Mouse (Mus musculus): Measurements from ENCODE around the gene Smug1. TPM values are rescaled to one million over a fixed set of nuclear protein-coding genes. Genes with fewer than 3 reads are reported as not detected.

Gene Smug1
- polyA plus RNA-seq, 1 experiment from 2014 or later: 68.0 TPM

- Histone ChIP-seq H3K36me3 (peaks cover 19% of the 10 kb centered on the region; the same call in 1 of the 2 replicates), H3K9ac (peak overlapping the region; percentile 45), H3K27ac (peak overlapping the region; percentile 4; the same call in 1 of the 2 replicates), H3K4me3 (no peak overlapping the region), H3K4me1 (peaks cover 21% of the 10 kb centered on the region), H3K9me3 (no peaks in the 10 kb centered on the region), H3K4me2 (replicated peaks) (peak overlapping the region; percentile 43), H3K27me3 (replicated peaks) (no peaks in the 10 kb centered on the region)
- ATAC-seq (ENCODE audit: low FRiP score, low read depth): peak; percentile 78
- WGBS: 23% methylated on average over 32 of the region's 32 CpGs
Observed at GRCm38 (mm10) chr15:103155366-103156321, 11.2 kb downstream of the Smug1 start.

GRCm38 (mm10) chr15:103152890-103153610 is 13.8 kb downstream of the Smug1 start:
- no peak overlapping the region for H3K4me3 ChIP-seq
- peaks cover 25% of the 10 kb centered on the region for H3K4me1 ChIP-seq
- no peaks in the 10 kb centered on the region for H3K9me3 ChIP-seq
- H3K4me2 ChIP-seq (replicated peaks): no peak overlapping the region
- no peak overlapping the region for H3K27ac ChIP-seq
- peaks cover 12% of the 10 kb centered on the region; the same call in 1 of the 2 replicates for H3K36me3 ChIP-seq
- no peaks in the 10 kb centered on the region for H3K27me3 ChIP-seq (replicated peaks)
- H3K9ac ChIP-seq: no peak overlapping the region
- ATAC-seq (ENCODE audit: low FRiP score, low read depth): no peak
- 88% methylated on average over 4 of the region's 4 CpGs for WGBS

GRCm38 (mm10) chr15:103152371-103152770 is 14.5 kb downstream of the Smug1 start:
- Histone ChIP-seq H3K36me3 (peaks cover 7% of the 10 kb centered on the region; the same call in 1 of the 2 replicates), H3K27me3 (replicated peaks) (0 out of 2 replicates have a peak, but pooled peaks cover 3% of the 10 kb centered on the region), H3K9ac (no peak overlapping the region), H3K4me3 (no peak overlapping the region), H3K9me3 (no peaks in the 10 kb centered on the region), H3K27ac (no peak overlapping the region), H3K4me1 (peaks cover 32% of the 10 kb centered on the region), H3K4me2 (replicated peaks) (no peak overlapping the region)
- WGBS: 90% methylated on average over 3 of the region's 3 CpGs
- ATAC-seq (ENCODE audit: low FRiP score, low read depth): no peak

- H3K27me3 ChIP-seq (replicated peaks): 0 out of 2 replicates have a peak, but pooled peaks cover 3% of the 10 kb centered on the region
Observed at GRCm38 (mm10) chr15:103147779-103148178, 19.1 kb downstream of the Smug1 start.

GRCm38 (mm10) chr15:103147422-103147690 is 19.5 kb downstream of the Smug1 start:
- H3K36me3 ChIP-seq: no peaks in the 10 kb centered on the region
- H3K4me2 ChIP-seq (replicated peaks): peak overlapping the region; percentile 81
- peak; percentile 6; the same call in 1 of the 2 replicates for ATAC-seq (ENCODE audit: low FRiP score, low read depth)
- 11% methylated on average over 3 of the region's 3 CpGs for WGBS
- H3K4me3 ChIP-seq: no peak overlapping the region
- 0 out of 2 replicates have a peak, but pooled peaks cover 3% of the 10 kb centered on the region for H3K27me3 ChIP-seq (replicated peaks)
- H3K9ac ChIP-seq: peak overlapping the region; percentile 68; the same call in 1 of the 2 replicates
- H3K4me1 ChIP-seq: peaks cover 29% of the 10 kb centered on the region
- no peaks in the 10 kb centered on the region for H3K9me3 ChIP-seq
- H3K27ac ChIP-seq: peak overlapping the region; percentile 75; the same call in 1 of the 2 replicates

More at GRCm38 (mm10) chr15:103147779-103148178, 19.1 kb downstream of the Smug1 start:
- WGBS: 51% methylated on average over 9 of the region's 9 CpGs
- no peak for ATAC-seq (ENCODE audit: low FRiP score, low read depth)
- Histone ChIP-seq H3K4me2 (replicated peaks) (peak overlapping the region; percentile 81), H3K4me3 (no peak overlapping the region), H3K27ac (peak overlapping the region; percentile 75; the same call in 1 of the 2 replicates), H3K9me3 (no peaks in the 10 kb centered on the region), H3K9ac (0 out of 2 replicates have a peak overlapping the region, but pooled peaks have one; percentile 68), H3K36me3 (no peaks in the 10 kb centered on the region), H3K4me1 (peaks cover 29% of the 10 kb centered on the region)

GRCm38 (mm10) chr15:103146627-103147421 is 20.1 kb downstream of the Smug1 start:
- Histone ChIP-seq H3K27ac (peak overlapping the region; percentile 75), H3K4me2 (replicated peaks) (peak overlapping the region; percentile 81), H3K4me3 (peak overlapping the region; percentile 38), H3K27me3 (replicated peaks) (0 out of 2 replicates have a peak, but pooled peaks cover 3% of the 10 kb centered on the region), H3K36me3 (no peaks in the 10 kb centered on the region), H3K9ac (peak overlapping the region; percentile 68), H3K9me3 (no peaks in the 10 kb centered on the region), H3K4me1 (peaks cover 29% of the 10 kb centered on the region)
- under 1% methylated on average over 55 of the region's 57 CpGs for WGBS
- peak; percentile 74 for ATAC-seq (ENCODE audit: low FRiP score, low read depth)

- Histone ChIP-seq H3K36me3 (no peaks in the 10 kb centered on the region), H3K27me3 (replicated peaks) (0 out of 2 replicates have a peak, but pooled peaks cover 3% of the 10 kb centered on the region), H3K4me2 (replicated peaks) (peak overlapping the region; percentile 81), H3K4me1 (peaks cover 29% of the 10 kb centered on the region), H3K9ac (no peak overlapping the region), H3K9me3 (no peaks in the 10 kb centered on the region), H3K27ac (no peak overlapping the region), H3K4me3 (no peak overlapping the region)
- no peak for ATAC-seq (ENCODE audit: low FRiP score, low read depth)
- WGBS: 73% methylated on average over 11 of the region's 11 CpGs
Observed at GRCm38 (mm10) chr15:103145635-103146299, 21.1 kb downstream of the Smug1 start.

GRCm38 (mm10) chr15:103144176-103144575 is 22.7 kb downstream of the Smug1 start:
- 0 out of 2 replicates have a peak, but pooled peaks cover 3% of the 10 kb centered on the region for H3K27me3 ChIP-seq (replicated peaks)
- H3K36me3 ChIP-seq: no peaks in the 10 kb centered on the region
- H3K27ac ChIP-seq: no peak overlapping the region
- no peaks in the 10 kb centered on the region for H3K9me3 ChIP-seq
- H3K4me2 ChIP-seq (replicated peaks): no peak overlapping the region
- ATAC-seq (ENCODE audit: low FRiP score, low read depth): no peak
- no peak overlapping the region for H3K9ac ChIP-seq
- 39% methylated on average over 3 of the region's 3 CpGs for WGBS
- H3K4me3 ChIP-seq: no peak overlapping the region
- H3K4me1 ChIP-seq: peaks cover 29% of the 10 kb centered on the region

GRCm38 (mm10) chr15:103135431-103135947 is 31.4 kb downstream of the Smug1 start:
- H3K4me3 ChIP-seq: no peak overlapping the region
- 5% methylated on average over 13 of the region's 13 CpGs for WGBS
- H3K36me3 ChIP-seq: no peaks in the 10 kb centered on the region
- peak overlapping the region; percentile 41; the same call in 1 of the 2 replicates for H3K9ac ChIP-seq
- peak; percentile 68 for ATAC-seq (ENCODE audit: low FRiP score, low read depth)
- H3K27me3 ChIP-seq (replicated peaks): no peaks in the 10 kb centered on the region
- H3K9me3 ChIP-seq: 0 out of 2 replicates have a peak, but pooled peaks cover 2% of the 10 kb centered on the region
- H3K27ac ChIP-seq: peak overlapping the region; percentile 96
- H3K4me1 ChIP-seq: peaks cover 58% of the 10 kb centered on the region
- H3K4me2 ChIP-seq (replicated peaks): peak overlapping the region; percentile 46

- H3K9ac ChIP-seq: peak overlapping the region; percentile 41; the same call in 1 of the 2 replicates
- peak; percentile 75 for ATAC-seq (ENCODE audit: low FRiP score, low read depth)
- peaks cover 62% of the 10 kb centered on the region for H3K4me1 ChIP-seq
- H3K36me3 ChIP-seq: no peaks in the 10 kb centered on the region
- H3K9me3 ChIP-seq: 0 out of 2 replicates have a peak, but pooled peaks cover 3% of the 10 kb centered on the region
- peak overlapping the region; percentile 46 for H3K4me2 ChIP-seq (replicated peaks)
- peak overlapping the region; percentile 96 for H3K27ac ChIP-seq
- 32% methylated on average over 5 of the region's 5 CpGs for WGBS
- H3K27me3 ChIP-seq (replicated peaks): no peaks in the 10 kb centered on the region
- no peak overlapping the region for H3K4me3 ChIP-seq
Observed at GRCm38 (mm10) chr15:103134277-103135086, 32.4 kb downstream of the Smug1 start.
